Mouse (Mus musculus): ENCODE results near the gene Gm572. TPM values are rescaled to one million over a fixed set of nuclear protein-coding genes. Genes with fewer than 3 reads are reported as not detected.

The Gm572 gene
- not detected in 2 replicates for polyA plus RNA-seq (2015; fragmentation: Nextera tagmentation; extraction: Ambion mirVana)

DNA sequence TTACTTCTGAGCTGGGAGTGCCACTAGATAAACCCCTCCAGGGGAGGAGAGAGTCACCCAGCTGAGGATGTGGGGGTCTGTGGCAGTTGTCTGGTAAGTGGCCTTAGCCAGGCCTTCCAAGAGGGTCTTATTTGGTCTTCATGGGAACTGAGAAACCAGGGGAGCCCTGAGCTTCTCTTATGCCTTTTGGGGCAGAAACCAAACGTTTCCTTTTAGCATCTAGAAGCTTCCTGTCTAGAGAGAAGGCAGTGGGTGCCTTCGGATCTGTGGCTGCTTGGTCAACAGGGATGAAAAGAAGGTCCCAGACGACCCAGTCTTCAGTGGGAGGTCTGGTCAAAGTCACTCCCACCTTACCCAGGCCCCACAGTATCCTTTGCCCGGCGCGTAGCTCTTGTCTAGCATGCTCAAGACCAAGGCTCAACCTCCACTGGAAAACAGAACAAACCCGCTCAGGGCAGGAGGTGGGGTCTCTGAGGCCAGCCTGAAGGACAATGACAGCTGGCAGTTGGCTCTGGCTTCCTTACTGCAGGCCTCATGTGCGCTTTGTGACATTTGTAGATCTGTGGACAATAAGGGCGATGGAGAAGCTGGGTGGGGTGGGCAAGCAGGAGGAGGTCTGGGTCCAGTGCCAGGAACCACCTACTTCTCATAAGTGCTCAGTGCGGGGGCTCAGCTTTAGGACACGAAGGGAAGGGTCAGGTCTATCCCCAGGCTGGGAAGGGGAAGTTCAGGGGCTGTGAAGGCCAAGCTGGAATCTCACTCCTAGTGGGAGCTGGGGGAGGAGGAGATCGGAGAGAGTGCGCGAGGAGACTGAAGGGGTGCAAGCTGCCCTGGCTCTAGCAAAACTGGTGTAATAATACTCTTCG is at the start of gene Gm572:
TSS of gene Gm572 (plus strand) at position 27 of the 866 bp plus-strand sequence.
- no peak; the same call in 1 of the 2 replicates for ATAC-seq (ENCODE audit: low FRiP score)
- no peak within 1 kb of the TSS for H3K9ac ChIP-seq (replicated peaks)

DNA sequence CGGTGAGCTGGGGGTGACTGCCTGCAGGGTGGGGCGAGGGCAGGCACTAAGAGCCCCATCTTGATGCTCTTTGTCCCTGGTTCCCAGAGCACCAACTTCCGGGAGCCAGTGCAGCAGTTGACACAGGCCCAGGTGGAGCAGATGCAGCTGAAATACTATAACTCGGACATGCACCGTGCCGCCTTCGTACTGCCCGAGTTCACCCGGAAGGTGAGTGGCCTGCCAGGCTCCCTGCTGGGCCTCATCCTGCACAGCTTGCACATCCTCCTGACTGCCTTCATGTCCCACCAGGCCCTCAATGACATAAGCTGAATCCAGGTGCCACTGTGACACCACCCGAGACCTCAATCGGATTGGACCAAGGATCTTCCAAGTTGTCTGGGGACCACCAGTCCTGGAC is 49.1 kb upstream of the Gm572 start:
- no peak overlapping the region for H3K4me2 ChIP-seq
- WGBS, result 95% methylated on average over 11 of the region's 11 CpGs
- H3K9me3 ChIP-seq (replicated peaks), result no peaks in the 10 kb centered on the region
- H3K4me1 ChIP-seq, result peaks cover 21% of the 10 kb centered on the region
- H3K27me3 ChIP-seq (replicated peaks), result no peaks in the 10 kb centered on the region
- no peak overlapping the region for H3K27ac ChIP-seq (replicated peaks)
- peaks cover 47% of the 10 kb centered on the region for H3K36me3 ChIP-seq
- H3K9ac ChIP-seq (replicated peaks), result no peak overlapping the region
- no peak overlapping the region for H3K4me3 ChIP-seq (replicated peaks)
- ATAC-seq (ENCODE audit: low FRiP score), result no peak

More for the DNA sequence above, at the start of gene Gm572:
- 69% methylated on average over 15 of the region's 15 CpGs for WGBS
- Histone ChIP-seq H3K4me1 (peaks cover 7% of the 10 kb centered on the region), H3K27me3 (replicated peaks) (no peaks in the 10 kb centered on the region), H3K27ac (replicated peaks) (no peak within 1 kb of the TSS), H3K4me2 (peak within 1 kb of the TSS; percentile 38), H3K9me3 (replicated peaks) (no peaks in the 10 kb centered on the region), H3K4me3 (replicated peaks) (no peak within 1 kb of the TSS), H3K36me3 (no peaks in the 10 kb centered on the region)

GRCm38 (mm10) chr4:148595916-148596315 is 47.2 kb upstream of the Gm572 start:
- Histone ChIP-seq H3K27ac (replicated peaks) (no peak overlapping the region), H3K27me3 (replicated peaks) (no peaks in the 10 kb centered on the region), H3K36me3 (peaks cover 47% of the 10 kb centered on the region), H3K4me1 (peaks cover 16% of the 10 kb centered on the region), H3K4me2 (no peak overlapping the region), H3K9me3 (replicated peaks) (no peaks in the 10 kb centered on the region), H3K9ac (replicated peaks) (no peak overlapping the region), H3K4me3 (replicated peaks) (no peak overlapping the region)
- no peak for ATAC-seq (ENCODE audit: low FRiP score)
- 92% methylated on average over 6 of the region's 6 CpGs for WGBS

DNA sequence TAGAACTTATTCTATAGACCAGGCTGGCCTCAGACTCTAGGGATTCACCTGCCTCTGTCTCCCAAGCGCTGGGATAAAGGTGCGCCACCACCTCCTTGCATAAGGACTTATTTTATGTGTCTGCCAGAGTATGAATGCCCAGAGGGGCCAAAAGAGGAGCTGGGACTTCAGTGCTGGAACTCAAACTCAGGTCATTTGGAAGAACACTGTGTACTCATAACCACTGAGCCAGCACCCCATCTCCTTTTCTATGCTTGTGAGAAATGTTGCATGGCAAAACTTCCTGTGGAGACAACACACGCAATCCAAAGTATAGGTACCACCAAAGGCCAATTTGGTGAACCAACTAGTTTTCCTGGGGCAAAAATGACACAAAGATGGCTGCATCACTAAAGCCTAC is 46.4 kb upstream of the Gm572 start:
- H3K27me3 ChIP-seq (replicated peaks), result no peaks in the 10 kb centered on the region

DNA sequence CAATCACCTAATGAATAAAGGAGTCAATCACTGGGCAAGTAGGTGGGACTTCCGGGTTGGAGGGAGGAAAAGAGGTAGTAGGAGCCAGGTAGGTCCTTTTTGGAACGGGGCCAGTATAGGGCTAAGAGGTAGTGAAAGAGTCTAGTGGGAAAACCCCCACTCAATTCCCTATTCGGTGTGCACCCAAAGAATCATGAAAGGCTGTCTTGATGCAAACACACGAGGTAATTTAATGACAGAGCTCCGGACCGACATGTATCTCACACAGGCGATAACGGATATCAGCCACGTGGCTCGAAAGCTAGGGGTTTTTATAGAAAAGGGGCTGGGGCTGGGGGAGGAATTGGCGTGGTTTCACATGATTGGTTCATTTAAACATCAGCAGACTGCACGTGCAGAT is 44.3 kb upstream of the Gm572 start:
- Histone ChIP-seq H3K4me3 (replicated peaks) (no peak overlapping the region), H3K36me3 (peaks cover 40% of the 10 kb centered on the region), H3K9ac (replicated peaks) (no peak overlapping the region), H3K4me1 (no peaks in the 10 kb centered on the region), H3K4me2 (no peak overlapping the region), H3K9me3 (replicated peaks) (no peaks in the 10 kb centered on the region), H3K27ac (replicated peaks) (no peak overlapping the region), H3K27me3 (replicated peaks) (no peaks in the 10 kb centered on the region)
- ATAC-seq (ENCODE audit: low FRiP score), result no peak
- WGBS, result 95% methylated on average over 12 of the region's 12 CpGs

More for the DNA sequence above, 46.4 kb upstream of the Gm572 start:
- peaks cover 47% of the 10 kb centered on the region for H3K36me3 ChIP-seq
- no peak overlapping the region for H3K4me3 ChIP-seq (replicated peaks)
- H3K9me3 ChIP-seq (replicated peaks), result no peaks in the 10 kb centered on the region
- H3K4me2 ChIP-seq, result no peak overlapping the region
- H3K4me1 ChIP-seq, result peaks cover 16% of the 10 kb centered on the region
- no peak overlapping the region for H3K9ac ChIP-seq (replicated peaks)
- ATAC-seq (ENCODE audit: low FRiP score), result no peak
- H3K27ac ChIP-seq (replicated peaks), result no peak overlapping the region
- WGBS, result 97% methylated on average over 3 of the region's 3 CpGs

GRCm38 (mm10) chr4:148600316-148600715 is 42.8 kb upstream of the Gm572 start:
- Histone ChIP-seq H3K4me2 (no peak overlapping the region), H3K4me3 (replicated peaks) (no peak overlapping the region), H3K9ac (replicated peaks) (no peak overlapping the region), H3K27me3 (replicated peaks) (no peaks in the 10 kb centered on the region), H3K9me3 (replicated peaks) (no peaks in the 10 kb centered on the region), H3K36me3 (peaks cover 25% of the 10 kb centered on the region), H3K4me1 (no peaks in the 10 kb centered on the region), H3K27ac (replicated peaks) (no peak overlapping the region)
- no peak for ATAC-seq (ENCODE audit: low FRiP score)
- 89% methylated on average over 4 of the region's 4 CpGs for WGBS

DNA sequence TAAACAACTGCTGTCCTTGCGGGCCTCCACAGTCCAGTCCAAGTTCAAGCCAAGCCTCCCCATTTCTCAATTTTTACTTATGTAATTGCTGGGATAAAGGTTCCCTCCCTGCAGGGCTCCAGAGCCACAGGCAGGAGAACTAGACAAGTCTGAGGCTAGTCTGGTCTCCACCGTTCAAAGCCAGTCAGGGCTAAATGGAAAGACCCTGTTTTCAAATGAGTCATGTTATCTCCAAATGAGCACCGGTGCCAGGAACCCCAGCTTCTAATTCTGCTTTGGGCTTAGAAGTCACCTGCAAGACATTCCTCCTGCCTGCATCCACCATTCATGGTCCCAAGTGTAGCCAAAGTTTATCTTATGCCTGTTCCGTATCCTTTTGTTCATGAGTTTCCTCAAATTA is 41.2 kb upstream of the Gm572 start:
- H3K9me3 ChIP-seq (replicated peaks), result no peaks in the 10 kb centered on the region
- no peaks in the 10 kb centered on the region for H3K27me3 ChIP-seq (replicated peaks)
- no peak overlapping the region for H3K27ac ChIP-seq (replicated peaks)
- H3K9ac ChIP-seq (replicated peaks), result no peak overlapping the region
- no peak overlapping the region for H3K4me2 ChIP-seq
- no peaks in the 10 kb centered on the region for H3K4me1 ChIP-seq
- 91% methylated on average over 4 of the region's 4 CpGs for WGBS
- no peak for ATAC-seq (ENCODE audit: low FRiP score)
- H3K4me3 ChIP-seq (replicated peaks), result no peak overlapping the region
- peaks cover 11% of the 10 kb centered on the region for H3K36me3 ChIP-seq

DNA sequence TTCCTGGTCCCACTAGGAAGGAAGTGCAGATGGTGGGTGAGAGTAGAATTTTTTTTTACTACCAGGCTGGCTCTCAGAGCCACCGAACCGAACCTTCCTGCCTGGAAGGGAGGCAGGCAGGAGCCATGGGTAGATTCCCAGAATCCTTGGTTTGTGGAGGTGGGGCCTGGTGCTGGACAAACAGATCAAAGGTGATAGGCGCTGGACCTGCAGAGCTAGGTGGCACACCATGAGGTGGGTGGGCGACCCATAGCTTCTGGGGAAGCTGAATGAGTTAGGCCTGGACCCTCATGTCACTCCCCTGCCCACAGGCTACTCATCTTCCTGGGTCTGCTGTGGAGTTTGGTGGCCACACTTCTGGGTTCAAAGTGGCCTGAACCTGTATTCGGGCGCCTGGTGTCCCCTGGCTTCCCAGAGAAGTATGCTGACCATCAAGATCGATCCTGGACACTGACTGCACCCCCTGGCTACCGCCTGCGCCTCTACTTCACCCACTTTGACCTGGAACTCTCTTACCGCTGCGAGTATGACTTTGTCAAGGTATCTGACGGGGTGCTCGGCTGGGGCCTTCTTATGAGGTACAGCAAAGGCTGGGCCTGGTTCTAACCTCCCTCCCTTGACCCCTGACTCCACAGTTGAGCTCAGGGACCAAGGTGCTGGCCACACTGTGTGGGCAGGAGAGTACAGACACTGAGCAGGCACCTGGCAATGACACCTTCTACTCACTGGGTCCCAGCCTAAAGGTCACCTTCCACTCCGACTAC is 40.6 kb upstream of the Gm572 start, which contains the start of gene Masp2:
TSS of gene Masp2 (plus strand) at position 198 of the 764 bp plus-strand sequence.
- ATAC-seq (ENCODE audit: low FRiP score), result no peak
- 94% methylated on average over 14 of the region's 14 CpGs for WGBS
- Histone ChIP-seq H3K4me3 (replicated peaks) (no peak within 1 kb of the TSS), H3K9me3 (replicated peaks) (no peaks in the 10 kb centered on the region), H3K4me1 (no peaks in the 10 kb centered on the region), H3K27ac (replicated peaks) (no peak within 1 kb of the TSS), H3K36me3 (peaks cover 11% of the 10 kb centered on the region; the same call in 1 of the 2 replicates), H3K9ac (replicated peaks) (no peak within 1 kb of the TSS), H3K27me3 (replicated peaks) (no peaks in the 10 kb centered on the region), H3K4me2 (no peak within 1 kb of the TSS)

GRCm38 (mm10) chr4:148603376-148604139 is 39.6 kb upstream of the Gm572 start:
- no peaks in the 10 kb centered on the region for H3K4me1 ChIP-seq
- H3K36me3 ChIP-seq, result 0 out of 2 replicates have a peak, but pooled peaks cover 6% of the 10 kb centered on the region
- no peak overlapping the region for H3K27ac ChIP-seq (replicated peaks)
- WGBS, result 73% methylated on average over 10 of the region's 10 CpGs
- H3K4me2 ChIP-seq, result no peak overlapping the region
- H3K9ac ChIP-seq (replicated peaks), result no peak overlapping the region
- no peak overlapping the region for H3K4me3 ChIP-seq (replicated peaks)
- no peak for ATAC-seq (ENCODE audit: low FRiP score)
- H3K27me3 ChIP-seq (replicated peaks), result no peaks in the 10 kb centered on the region
- H3K9me3 ChIP-seq (replicated peaks), result no peaks in the 10 kb centered on the region

- Histone ChIP-seq H3K9me3 (replicated peaks) (no peaks in the 10 kb centered on the region), H3K36me3 (0 out of 2 replicates have a peak, but pooled peaks cover 6% of the 10 kb centered on the region), H3K27me3 (replicated peaks) (no peaks in the 10 kb centered on the region), H3K4me2 (no peak overlapping the region), H3K4me1 (no peaks in the 10 kb centered on the region), H3K9ac (replicated peaks) (no peak overlapping the region), H3K27ac (replicated peaks) (no peak overlapping the region), H3K4me3 (replicated peaks) (no peak overlapping the region)
- WGBS, result 78% methylated on average over 7 of the region's 7 CpGs
- no peak for ATAC-seq (ENCODE audit: low FRiP score)
These were observed 39.0 kb upstream of the Gm572 start for GRCm38 (mm10) chr4:148604141-148604540.

- Histone ChIP-seq H3K9me3 (replicated peaks) (no peaks in the 10 kb centered on the region), H3K36me3 (0 out of 2 replicates have a peak, but pooled peaks cover 7% of the 10 kb centered on the region), H3K9ac (replicated peaks) (no peak overlapping the region), H3K4me2 (no peak overlapping the region), H3K4me3 (replicated peaks) (no peak overlapping the region), H3K4me1 (no peaks in the 10 kb centered on the region), H3K27ac (replicated peaks) (no peak overlapping the region), H3K27me3 (replicated peaks) (no peaks in the 10 kb centered on the region)
- ATAC-seq (ENCODE audit: low FRiP score), result no peak
- whole genome bisulfite sequencing, result over 99% methylated on average over 3 of the region's 3 CpGs
These were observed 38.5 kb upstream of the Gm572 start for GRCm38 (mm10) chr4:148604541-148605165.
